Mouse (Mus musculus) limb, embryonic 14.5 days (tissue): Measurements from ENCODE around the gene Cap2. TPM values are rescaled to one million over a fixed set of nuclear protein-coding genes. Genes with fewer than 3 reads are reported as not detected.
A peak's percentile ranks its signal among the peaks of the same experiment; 100 is the strongest.

Experiments
- ATAC-seq: fragments of 200-750 bp; cut with Nextera tagmentation; 2 replicates; pipeline ENCODE4 v1.8.0; 2017; ENCODE audit warnings: low read depth, moderate number of reproducible peaks, moderate TSS enrichment; ENCODE audit not compliant: low FRiP score
- DNase-seq: peaks from one replicate; pipeline ENCODE4 v3.0.0-alpha.2; 2015; ENCODE audit warnings: low spot score
- H3K27ac ChIP-seq: fragments of 300-500 bp; sonication (generic); replicated peaks from 2 replicates; pipeline ENCODE4 v1.5.1; 2014; ENCODE audit warnings: low read depth, mild to moderate bottlenecking, low read length, moderate library complexity, mixed read lengths
- H3K27me3 ChIP-seq: fragments of 300-500 bp; sonication (generic); 2 replicates; pipeline ENCODE4 v1.6.1; 2014; ENCODE audit warnings: low read length, mixed read lengths; ENCODE audit not compliant: control insufficient read depth, insufficient read depth
- H3K36me3 ChIP-seq: fragments of 300-500 bp; sonication (generic); 2 replicates; pipeline ENCODE4 v1.6.1; 2014; ENCODE audit warnings: mild to moderate bottlenecking, low read length, moderate library complexity, mixed read lengths; ENCODE audit not compliant: control insufficient read depth, insufficient read depth
- H3K4me1 ChIP-seq: fragments of 300-500 bp; sonication (generic); 2 replicates; pipeline ENCODE4 v1.6.1; 2014; ENCODE audit warnings: antibody characterized with exemption, low read length, mixed read lengths; ENCODE audit not compliant: control insufficient read depth, insufficient read depth
- H3K4me2 ChIP-seq: fragments of 300-500 bp; sonication (generic); replicated peaks from 2 replicates; pipeline ENCODE4 v1.6.1; 2014; ENCODE audit warnings: low read depth, mild to moderate bottlenecking, low read length, moderate library complexity; ENCODE audit not compliant: severe bottlenecking
- H3K4me3 ChIP-seq: fragments of 300-500 bp; sonication (generic); replicated peaks from 2 replicates; pipeline ENCODE4 v1.5.1; 2014; ENCODE audit warnings: low read length
- H3K9ac ChIP-seq: fragments of 300-500 bp; sonication (generic); 2 replicates; pipeline ENCODE4 v1.6.1; 2014; ENCODE audit warnings: mild to moderate bottlenecking, low read depth, low read length, moderate library complexity; ENCODE audit not compliant: severe bottlenecking
- H3K9me3 ChIP-seq: fragments of 300-500 bp; sonication (generic); 2 replicates; pipeline ENCODE4 v1.6.1; 2016; ENCODE audit warnings: low read length; ENCODE audit not compliant: control insufficient read depth
- POLR2A ChIP-seq: fragments of 200-500 bp; IDR thresholded peaks from 2 replicates; pipeline ENCODE4 v1.8.0; 2012; ENCODE audit warnings: inconsistent platforms, mild to moderate bottlenecking, moderate library complexity, borderline replicate concordance; ENCODE audit not compliant: insufficient read depth, insufficient read length; ENCODE audit errors: extremely low read depth
- WGBS: fragments of 180-500 bp; shearing (Covaris S2); extraction: QIAGEN DNeasy Blood & Tissue Kit; methylation state at CpG from one replicate; pipeline ENCODE4 v1.1.7; 2014; 5-methylcytosine and 5-hydroxymethylcytosine counted together
- polyA plus RNA-seq, 2 experiments: library from polyadenylated mRNA; depleted of rRNA in 1 of 2; stranded (reverse) in 1 of 2; unstranded in 1 of 2; fragments of >200 nt; fragmentation: Nextera tagmentation in 1 of 2; extraction: Ambion mirVana in 1 of 2; gene quantifications; 2 replicates each; pipeline versions ENCODE4 v1.2.1 to v1.2.3; 2012 to 2014

Cap2 gene
- polyA plus RNA-seq, 2 experiments: 22.1 to 27.6 TPM

GRCm38 (mm10) chr13:46654566-46654965 is 152.9 kb downstream of the Cap2 start:
- no peak for TF ChIP-seq POLR2A

GRCm38 (mm10) chr13:46659211-46659610 is 157.6 kb downstream of the Cap2 start:
- H3K4me2 ChIP-seq: no peak overlapping the region
- 83% methylated on average over 5 of the region's 5 CpGs for WGBS
- H3K4me3 ChIP-seq: no peak overlapping the region
- ATAC-seq (no peak), DNase-seq (no peak)
- no peaks in the 10 kb centered on the region for H3K27me3 ChIP-seq
- H3K9me3 ChIP-seq: no peaks in the 10 kb centered on the region
- no peak overlapping the region for H3K9ac ChIP-seq
- no peak overlapping the region for H3K27ac ChIP-seq
- H3K4me1 ChIP-seq: no peaks in the 10 kb centered on the region
- H3K36me3 ChIP-seq: no peaks in the 10 kb centered on the region
- no peak for TF ChIP-seq POLR2A

More at GRCm38 (mm10) chr13:46654566-46654965, 152.9 kb downstream of the Cap2 start:
- H3K4me2 ChIP-seq: no peak overlapping the region
- no peaks in the 10 kb centered on the region for H3K4me1 ChIP-seq
- ATAC-seq (no peak), DNase-seq (no peak)
- H3K9me3 ChIP-seq: no peaks in the 10 kb centered on the region
- no peak overlapping the region for H3K27ac ChIP-seq
- no peak overlapping the region for H3K4me3 ChIP-seq
- 83% methylated on average over 5 of the region's 5 CpGs for WGBS
- H3K36me3 ChIP-seq: no peaks in the 10 kb centered on the region
- no peak overlapping the region for H3K9ac ChIP-seq
- H3K27me3 ChIP-seq: no peaks in the 10 kb centered on the region

GRCm38 (mm10) chr13:46663461-46663964 is 161.9 kb downstream of the Cap2 start:
- peak; percentile 49 for DNase-seq
- H3K4me2 ChIP-seq: no peak overlapping the region
- TF ChIP-seq POLR2A: no peak
- WGBS: 42% methylated on average over 4 of the region's 4 CpGs
- H3K9me3 ChIP-seq: no peaks in the 10 kb centered on the region
- no peak overlapping the region for H3K4me3 ChIP-seq
- ATAC-seq: peak; percentile 37; the same call in 1 of the 2 replicates
- H3K4me1 ChIP-seq: no peaks in the 10 kb centered on the region
- no peaks in the 10 kb centered on the region for H3K27me3 ChIP-seq
- H3K27ac ChIP-seq: no peak overlapping the region
- H3K9ac ChIP-seq: no peak overlapping the region
- no peaks in the 10 kb centered on the region for H3K36me3 ChIP-seq

- 1% methylated on average over 27 of the region's 46 CpGs for WGBS
- Histone ChIP-seq H3K4me2 (peak within 1 kb of the TSS; percentile 66), H3K27me3 (no peaks in the 10 kb centered on the region), H3K9me3 (no peaks in the 10 kb centered on the region), H3K9ac (peak within 1 kb of the TSS; percentile 83), H3K36me3 (peaks cover 28% of the 10 kb centered on the region), H3K27ac (peak within 1 kb of the TSS; percentile 70), H3K4me3 (peak within 1 kb of the TSS; percentile 92), H3K4me1 (peaks cover 7% of the 10 kb centered on the region)
- ATAC-seq: peak; percentile 94
- peak; percentile 73; the same call in 1 of the 2 replicates for TF ChIP-seq POLR2A
- peak; percentile 88 for DNase-seq
Observed at GRCm38 (mm10) chr13:46669048-46669619, 167.5 kb downstream of the Cap2 start, which contains the start of gene Fam8a1. TSS of gene Fam8a1 (plus strand) at chr13:46669522.

GRCm38 (mm10) chr13:46669620-46670271 is 168.1 kb downstream of the Cap2 start:
- no peaks in the 10 kb centered on the region for H3K27me3 ChIP-seq
- no peaks in the 10 kb centered on the region for H3K9me3 ChIP-seq
- ATAC-seq (peak; percentile 58; the same call in 1 of the 2 replicates), DNase-seq (no peak)
- H3K4me3 ChIP-seq: peak overlapping the region; percentile 92
- H3K27ac ChIP-seq: peak overlapping the region; percentile 70
- no peak for TF ChIP-seq POLR2A
- peaks cover 7% of the 10 kb centered on the region for H3K4me1 ChIP-seq
- peaks cover 34% of the 10 kb centered on the region for H3K36me3 ChIP-seq
- WGBS: under 1% methylated on average over 33 of the region's 96 CpGs
- H3K4me2 ChIP-seq: peak overlapping the region; percentile 66
- H3K9ac ChIP-seq: peak overlapping the region; percentile 83
